Mouse (Mus musculus): ENCODE data around the gene Lat2.

Gene Lat2

GRCm38 (mm10) chr5:134613727-134614126 lies 1.1 kb downstream of the Lat2 start:
- no peak for DNase-seq (ENCODE audit: low spot score)

GRCm38 (mm10) chr5:134611810-134612521 lies 2.9 kb downstream of the Lat2 start:
- DNase-seq (ENCODE audit: low spot score) = no peak

- DNase-seq (ENCODE audit: low spot score) = no peak
Observed at GRCm38 (mm10) chr5:134609916-134610643, 4.7 kb downstream of the Lat2 start.

GRCm38 (mm10) chr5:134607121-134607520 lies 7.7 kb downstream of the Lat2 start:
- no peak for DNase-seq (ENCODE audit: low spot score)

GRCm38 (mm10) chr5:134606314-134606713 lies 8.5 kb downstream of the Lat2 start:
- DNase-seq (ENCODE audit: low spot score) = no peak

GRCm38 (mm10) chr5:134604376-134604775 lies 10.4 kb downstream of the Lat2 start:
- no peak for DNase-seq (ENCODE audit: low spot score)

- no peak for DNase-seq (ENCODE audit: low spot score)
Observed at GRCm38 (mm10) chr5:134597711-134598110, 17.1 kb downstream of the Lat2 start.

GRCm38 (mm10) chr5:134593093-134593492 lies 21.7 kb downstream of the Lat2 start:
- no peak for DNase-seq (ENCODE audit: low spot score)

- no peak for DNase-seq (ENCODE audit: low spot score)
Observed at GRCm38 (mm10) chr5:134592026-134592581, 22.7 kb downstream of the Lat2 start.

GRCm38 (mm10) chr5:134589900-134590299 lies 24.9 kb downstream of the Lat2 start:
- DNase-seq (ENCODE audit: low spot score) = no peak

GRCm38 (mm10) chr5:134584798-134585197 lies 30.0 kb downstream of the Lat2 start:
- DNase-seq (ENCODE audit: low spot score) = no peak

- no peak for DNase-seq (ENCODE audit: low spot score)
Observed at GRCm38 (mm10) chr5:134583884-134584213, 31.0 kb downstream of the Lat2 start.

- no peak for DNase-seq (ENCODE audit: low spot score)
Observed at GRCm38 (mm10) chr5:134583006-134583883, 31.6 kb downstream of the Lat2 start.

GRCm38 (mm10) chr5:134582221-134582907 lies 32.5 kb downstream of the Lat2 start:
- DNase-seq (ENCODE audit: low spot score) = peak; percentile 91

GRCm38 (mm10) chr5:134581146-134581545 lies 33.7 kb downstream of the Lat2 start, which contains the start of gene Rfc2:
Gene Rfc2 (plus strand): TSS chr5:134581366.
- no peak for DNase-seq (ENCODE audit: low spot score)

- no peak for DNase-seq (ENCODE audit: low spot score)
Observed at GRCm38 (mm10) chr5:134579135-134579534, 35.7 kb downstream of the Lat2 start.

GRCm38 (mm10) chr5:134577534-134577933 lies 37.3 kb downstream of the Lat2 start:
- no peak for DNase-seq (ENCODE audit: low spot score)

GRCm38 (mm10) chr5:134576517-134577220 lies 38.2 kb downstream of the Lat2 start:
- no peak for DNase-seq (ENCODE audit: low spot score)

- no peak for DNase-seq (ENCODE audit: low spot score)
Observed at GRCm38 (mm10) chr5:134575833-134576232, 39.0 kb downstream of the Lat2 start.

- DNase-seq (ENCODE audit: low spot score) = no peak
Observed at GRCm38 (mm10) chr5:134572508-134573214, 42.2 kb downstream of the Lat2 start.
